Mouse (Mus musculus) urinary bladder, adult 2 months (tissue): ENCODE results near the gene Tead3. TPM values are rescaled to one million over a fixed set of nuclear protein-coding genes. Genes with fewer than 3 reads are reported as not detected.

Source experiments
- DNase-seq: peaks from one replicate; pipeline ENCODE4 v3.0.0; 2022; ENCODE audit warnings: low spot score
- polyA plus RNA-seq: library from polyadenylated mRNA; depleted of rRNA; stranded (reverse); fragments of >200 nt; gene quantifications from 2 replicates; pipeline ENCODE4 v1.2.3, GENCODE M21; 2012; rRNA removed

The Tead3 gene
- 41.6 and 64.2 TPM in 2 replicates for polyA plus RNA-seq

GRCm38 (mm10) chr17:28350466-28351352 is at the start of gene Tead3:
Tead3 (minus strand) TSS chr17:28350817.
- DNase-seq, result peak; percentile 76

DNA sequence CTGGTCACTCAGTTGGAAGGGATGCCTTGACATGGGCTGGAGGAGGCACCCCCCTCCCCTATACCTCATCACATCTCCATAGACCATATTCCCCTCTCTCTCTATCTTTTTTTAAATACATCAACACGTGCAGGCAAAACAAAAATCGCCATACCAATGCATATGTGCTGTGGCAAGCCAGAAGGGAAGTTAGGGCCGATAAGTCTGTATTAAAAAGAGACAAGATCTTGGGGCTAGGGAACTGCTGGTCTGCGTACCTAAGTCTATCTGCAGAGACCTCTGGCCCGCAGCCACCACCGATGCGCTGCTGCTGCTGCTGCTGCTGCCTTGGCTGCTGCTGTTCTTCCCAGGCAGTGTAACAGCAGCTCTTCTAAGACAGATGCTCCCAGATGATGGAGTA is 44.4 kb upstream of the Tead3 start:
- DNase-seq, result no peak

GRCm38 (mm10) chr17:28394051-28394765 is 43.6 kb upstream of the Tead3 start:
- DNase-seq, result no peak

GRCm38 (mm10) chr17:28391568-28392432 is 41.2 kb upstream of the Tead3 start:
- no peak for DNase-seq

DNA sequence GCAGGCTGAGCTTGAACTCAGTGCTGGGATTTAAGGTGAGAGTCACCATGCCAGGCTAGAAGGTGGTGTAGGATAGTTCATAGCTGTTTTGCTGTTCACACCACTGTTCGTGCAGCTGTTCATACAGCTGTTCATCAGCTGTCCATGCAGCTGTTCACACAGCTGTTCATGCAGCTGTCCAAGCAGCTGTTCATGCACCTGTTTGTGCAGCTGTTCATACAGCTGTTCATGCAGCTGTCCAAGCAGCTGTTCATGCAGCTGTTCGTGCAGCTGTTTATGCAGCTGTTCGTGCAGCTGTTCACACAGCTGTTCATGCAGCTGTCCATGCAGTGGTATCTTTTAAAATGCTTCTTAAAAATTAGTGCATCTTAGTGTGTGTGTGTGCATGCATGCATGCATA is 37.9 kb upstream of the Tead3 start:
- no peak for DNase-seq

GRCm38 (mm10) chr17:28386150-28386905 is 35.7 kb upstream of the Tead3 start:
- DNase-seq, result peak; percentile 78

DNA sequence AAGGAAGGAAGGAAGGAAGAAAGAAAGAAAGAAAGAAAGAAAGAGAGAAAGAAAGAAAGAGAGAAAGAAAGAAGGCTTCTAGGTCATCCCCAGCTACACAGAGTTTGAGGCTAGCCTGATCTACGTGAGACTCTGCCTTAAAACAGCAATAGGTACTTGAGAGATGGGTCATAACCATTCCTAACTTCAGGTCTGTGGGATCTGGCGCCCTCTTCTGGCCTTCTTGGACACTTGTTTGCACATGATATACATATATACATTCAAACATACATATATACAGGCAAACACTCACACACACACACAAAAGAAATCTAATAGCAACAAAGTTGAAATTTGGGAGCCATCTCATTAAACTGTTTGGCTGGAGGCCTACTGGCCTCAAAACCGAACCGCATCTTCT is 33.7 kb upstream of the Tead3 start:
- no peak for DNase-seq

DNA sequence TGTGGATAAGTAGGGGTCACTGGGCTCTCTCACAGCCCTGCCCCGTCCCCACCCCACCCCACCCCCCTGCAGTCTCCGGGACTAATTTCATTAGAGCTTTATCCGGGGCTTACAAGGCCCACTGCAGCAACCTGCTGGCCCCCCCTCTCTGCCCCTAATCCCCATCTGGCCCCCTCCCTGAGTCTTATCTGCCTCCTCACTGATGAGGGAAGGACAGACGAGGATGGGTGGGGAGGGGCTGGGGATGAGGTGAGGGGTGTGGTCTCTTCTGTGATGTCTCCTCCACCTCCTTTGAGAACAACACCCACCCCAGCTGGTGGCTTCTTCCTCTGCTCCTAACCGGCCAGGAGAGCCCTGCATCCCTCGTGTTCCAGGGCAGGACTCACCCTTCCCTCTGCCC is 29.6 kb upstream of the Tead3 start:
- no peak for DNase-seq

DNA sequence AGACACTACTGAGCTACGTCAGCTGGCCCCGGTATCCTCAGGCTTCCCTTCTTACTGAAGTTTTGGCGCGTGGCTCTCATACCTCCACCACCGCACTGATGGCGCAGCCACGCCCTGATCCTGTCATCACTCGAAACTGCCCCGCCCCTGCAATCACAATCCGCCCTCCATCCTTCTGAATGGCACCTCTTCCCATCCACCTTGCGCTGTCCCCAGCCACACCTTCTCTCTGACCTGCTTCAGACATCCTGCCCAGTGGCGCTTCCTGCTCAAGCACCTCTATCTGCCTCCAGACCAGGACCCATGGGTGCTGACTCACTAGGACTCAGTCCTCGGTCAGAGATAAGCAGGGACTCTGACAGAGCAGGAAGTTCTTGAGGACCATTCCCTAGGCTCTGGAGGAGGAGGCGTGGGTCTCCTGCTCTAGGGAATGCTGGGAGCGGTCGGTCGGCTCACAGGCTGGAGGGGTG is 25.0 kb upstream of the Tead3 start:
- no peak for DNase-seq

- DNase-seq, result no peak
Measured at GRCm38 (mm10) chr17:28374494-28374893, 23.9 kb upstream of the Tead3 start.

- DNase-seq, result no peak
Measured at GRCm38 (mm10) chr17:28373821-28374220, 23.2 kb upstream of the Tead3 start.

DNA sequence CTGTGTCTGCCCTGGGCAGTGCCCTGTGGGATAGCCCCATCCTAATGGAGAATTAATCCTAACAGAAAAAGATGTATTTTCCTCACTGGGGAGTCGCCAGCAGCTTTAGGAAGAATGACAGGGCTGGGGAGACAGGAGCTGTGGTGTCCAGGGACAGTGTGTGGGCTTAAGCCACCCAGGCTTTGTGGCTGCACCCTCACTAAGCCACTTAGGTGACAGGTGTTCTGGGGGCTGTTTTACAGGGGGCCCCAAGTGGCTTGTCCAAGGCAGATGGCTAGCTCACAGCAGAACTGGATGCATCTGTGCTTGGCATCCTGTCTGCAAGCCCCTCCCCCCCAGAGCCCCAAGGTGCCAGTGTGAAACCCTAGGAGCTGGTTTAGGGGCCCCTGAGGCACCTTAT is 21.3 kb upstream of the Tead3 start:
- DNase-seq, result no peak

GRCm38 (mm10) chr17:28371286-28371685 is 20.7 kb upstream of the Tead3 start:
- DNase-seq, result no peak

GRCm38 (mm10) chr17:28369056-28369455 is 18.4 kb upstream of the Tead3 start:
- no peak for DNase-seq

- DNase-seq, result peak; percentile 80
Measured at GRCm38 (mm10) chr17:28368449-28368848, 17.8 kb upstream of the Tead3 start.

GRCm38 (mm10) chr17:28365122-28365521 is 14.5 kb upstream of the Tead3 start, which contains the start of gene Tulp1:
Tulp1 (minus strand) TSS chr17:28365222.
- DNase-seq, result no peak

DNA sequence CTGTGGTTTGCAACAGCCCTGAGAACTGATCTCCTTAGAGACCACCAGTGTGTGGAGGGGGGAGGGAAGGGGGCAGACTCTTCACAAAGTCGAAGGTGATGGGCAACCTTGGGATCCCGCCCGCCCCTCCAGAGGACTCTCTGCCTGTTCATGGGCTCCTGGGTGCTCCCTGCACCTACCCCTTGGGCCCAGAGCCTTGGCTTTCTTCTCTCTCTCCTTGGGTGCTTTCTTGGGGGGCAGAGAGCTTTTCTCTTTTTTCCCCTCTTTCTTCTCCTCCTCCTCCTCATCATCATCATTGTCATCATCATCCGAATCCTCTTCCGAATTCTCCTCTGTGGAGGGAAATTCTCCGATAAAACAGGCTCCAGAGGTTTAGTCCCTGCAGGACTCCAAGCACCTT is 12.9 kb upstream of the Tead3 start:
- DNase-seq, result no peak

- no peak for DNase-seq
Measured at GRCm38 (mm10) chr17:28362653-28363292, 12.2 kb upstream of the Tead3 start.

- DNase-seq, result no peak
Measured at GRCm38 (mm10) chr17:28361921-28362652, 11.5 kb upstream of the Tead3 start.
